Mouse (Mus musculus) MEL (cell line): ENCODE data around the gene Klhl24. TPM values are rescaled to one million over a fixed set of nuclear protein-coding genes. Genes with fewer than 3 reads are reported as not detected.

Source experiments
- DNase-seq: peaks from one replicate; pipeline ENCODE4 v3.0.0; 2011; ENCODE audit warnings: low read depth, low spot score
- H3K27ac ChIP-seq: 2 replicates; pipeline ENCODE4 v1.5.1; 2012; ENCODE audit warnings: low read depth, mild to moderate bottlenecking, control low read depth, low read length, moderate library complexity; ENCODE audit not compliant: control insufficient read depth
- H3K27me3 ChIP-seq, 2 experiments: fragments of 150-350 bp in 1 of 2; sonication (generic) in 1 of 2; 2 replicates each; pipeline ENCODE4 v1.6.1; 2012; ENCODE audit warnings: low read length in 2 of 2, mild to moderate bottlenecking in 2 of 2, improper control_type of control experiment in 1 of 2, moderate library complexity in 1 of 2; ENCODE audit not compliant: insufficient read depth in 2 of 2, control insufficient read depth in 1 of 2
- H3K36me3 ChIP-seq, 2 experiments: 2 replicates each; pipeline ENCODE4 v1.6.1; 2012 to 2014; ENCODE audit warnings: low read length in 2 of 2, improper control_type of control experiment in 1 of 2, inconsistent platforms in 1 of 2, mild to moderate bottlenecking in 1 of 2; ENCODE audit not compliant: insufficient read depth in 2 of 2, control insufficient read depth in 1 of 2
- H3K4me1 ChIP-seq, 2 experiments: fragments of 150-350 bp in 1 of 2; sonication (generic) in 1 of 2; 2 replicates each; pipeline ENCODE4 v1.6.1; 2012; ENCODE audit warnings: low read length in 2 of 2, improper control_type of control experiment in 1 of 2, mild to moderate bottlenecking in 1 of 2; ENCODE audit not compliant: insufficient read depth in 2 of 2, control insufficient read depth in 1 of 2
- H3K4me3 ChIP-seq, 2 experiments: fragments of 150-350 bp in 1 of 2; sonication (generic) in 1 of 2; 2 replicates each; pipeline ENCODE4 v1.5.1; 2012; ENCODE audit warnings: low read depth in 2 of 2, low read length in 2 of 2, mild to moderate bottlenecking in 2 of 2, moderate library complexity in 2 of 2, control low read depth in 1 of 2, improper control_type of control experiment in 1 of 2; ENCODE audit not compliant: control insufficient read depth in 1 of 2, insufficient read depth in 1 of 2
- H3K79me2 ChIP-seq: 2 replicates; pipeline ENCODE4 v1.6.1; 2012; ENCODE audit warnings: mild to moderate bottlenecking, low read length, moderate library complexity; ENCODE audit not compliant: control insufficient read depth, poor library complexity, insufficient read depth
- H3K9ac ChIP-seq: 2 replicates; pipeline ENCODE4 v1.6.1; 2012; ENCODE audit warnings: low read depth, mild to moderate bottlenecking, control low read depth, low read length, moderate library complexity; ENCODE audit not compliant: control insufficient read depth, poor library complexity, severe bottlenecking
- H3K9me3 ChIP-seq: fragments of 150-350 bp; sonication (generic); replicated peaks from 2 replicates; pipeline ENCODE4 v1.6.1; 2012; ENCODE audit warnings: mild to moderate bottlenecking, low read length, improper control_type of control experiment, moderate library complexity; ENCODE audit not compliant: insufficient read depth
- BHLHE40 ChIP-seq: IDR thresholded peaks from 2 replicates; pipeline ENCODE4 v1.6.1; 2012; ENCODE audit warnings: low read depth, mild to moderate bottlenecking, inconsistent platforms, low read length, improper control_type of control experiment, borderline replicate concordance
- CHD1 ChIP-seq: IDR thresholded peaks from 2 replicates; pipeline ENCODE4 v1.6.1; 2012; ENCODE audit warnings: low read depth, mild to moderate bottlenecking, inconsistent platforms, low read length, improper control_type of control experiment
- CHD2 ChIP-seq: IDR thresholded peaks from 2 replicates; pipeline ENCODE4 v1.6.1; 2011; ENCODE audit warnings: low read length, improper control_type of control experiment
- CTCF ChIP-seq, 3 experiments: IDR thresholded peaks in 2 of 3; conservative IDR thresholded peaks in 1 of 3; 2 replicates each; pipeline ENCODE4 v1.5.1; 2011 to 2012; ENCODE audit warnings: low read length in 3 of 3, low read depth in 2 of 3, mild to moderate bottlenecking in 2 of 3, improper control_type of control experiment in 1 of 3, inconsistent platforms in 1 of 3, mixed read lengths in 1 of 3, moderate library complexity in 1 of 3; ENCODE audit not compliant: control insufficient read depth in 1 of 3, insufficient read depth in 1 of 3, poor library complexity in 1 of 3, severe bottlenecking in 1 of 3
- GABPA ChIP-seq: IDR thresholded peaks from 2 replicates; pipeline ENCODE4 v1.6.1; 2012; ENCODE audit warnings: low read depth, mild to moderate bottlenecking, inconsistent platforms, low read length, improper control_type of control experiment, moderate library complexity
- GATA1 ChIP-seq: IDR thresholded peaks from 2 replicates; pipeline ENCODE4 v1.6.1; 2011; ENCODE audit warnings: low read depth, low read length, improper control_type of control experiment
- KAT2A ChIP-seq: conservative IDR thresholded peaks from 2 replicates; pipeline ENCODE4 v1.6.1; 2012; ENCODE audit warnings: low read depth, low read length, improper control_type of control experiment, inconsistent platforms
- MAFK ChIP-seq: IDR thresholded peaks from 2 replicates; pipeline ENCODE4 v1.6.1; 2011; ENCODE audit warnings: low read depth, mild to moderate bottlenecking, low read length, improper control_type of control experiment, borderline replicate concordance
- MEF2A ChIP-seq: IDR thresholded peaks from 2 replicates; pipeline ENCODE4 v1.6.1; 2014; ENCODE audit warnings: low read depth, mild to moderate bottlenecking, inconsistent platforms, low read length, improper control_type of control experiment; ENCODE audit not compliant: poor library complexity, insufficient replicate concordance, severe bottlenecking; ENCODE audit errors: extremely low read depth
- MXI1 ChIP-seq: IDR thresholded peaks from 2 replicates; pipeline ENCODE4 v1.6.1; 2011; ENCODE audit warnings: mild to moderate bottlenecking, low read depth, low read length, improper control_type of control experiment
- MYB ChIP-seq: IDR thresholded peaks from 2 replicates; pipeline ENCODE4 v1.6.1; 2011; ENCODE audit warnings: mild to moderate bottlenecking, low read depth, low read length, improper control_type of control experiment
- MYC ChIP-seq: IDR thresholded peaks from 2 replicates; pipeline ENCODE4 v1.6.1; 2011; ENCODE audit warnings: low read depth, mild to moderate bottlenecking, low read length, improper control_type of control experiment, moderate library complexity
- NRF1 ChIP-seq: IDR thresholded peaks from 2 replicates; pipeline ENCODE4 v1.6.1; 2014; ENCODE audit warnings: low read depth, mild to moderate bottlenecking, inconsistent platforms, low read length, improper control_type of control experiment, moderate library complexity; ENCODE audit not compliant: poor library complexity, insufficient read depth, severe bottlenecking
- POLR2A ChIP-seq, 2 experiments: IDR thresholded peaks; 2 replicates each; pipeline ENCODE4 v1.6.1; 2011 to 2012; ENCODE audit warnings: low read length in 2 of 2, mild to moderate bottlenecking in 2 of 2, control low read depth in 1 of 2, improper control_type of control experiment in 1 of 2, low read depth in 1 of 2, moderate library complexity in 1 of 2; ENCODE audit not compliant: control insufficient read depth in 1 of 2, insufficient read depth in 1 of 2, poor library complexity in 1 of 2
- POLR2AphosphoS2 ChIP-seq: IDR thresholded peaks from 2 replicates; pipeline ENCODE4 v1.6.1; 2011; ENCODE audit warnings: low read length, improper control_type of control experiment
- POLR2AphosphoS5 ChIP-seq: IDR thresholded peaks from 2 replicates; pipeline ENCODE4 v1.6.1; 2012; ENCODE audit warnings: low read depth, borderline replicate concordance, mild to moderate bottlenecking, inconsistent platforms, low read length, moderate library complexity, mixed read lengths
- RAD21 ChIP-seq: IDR thresholded peaks from 2 replicates; pipeline ENCODE4 v1.6.1; 2011; ENCODE audit warnings: mild to moderate bottlenecking, low read depth, low read length, improper control_type of control experiment
- RCOR1 ChIP-seq: IDR thresholded peaks from 2 replicates; pipeline ENCODE4 v1.6.1; 2012; ENCODE audit warnings: low read depth, mild to moderate bottlenecking, inconsistent platforms, low read length, improper control_type of control experiment
- SIN3A ChIP-seq: IDR thresholded peaks from 2 replicates; pipeline ENCODE4 v1.6.1; 2012; ENCODE audit warnings: low read length, improper control_type of control experiment, inconsistent platforms
- TAL1 ChIP-seq: IDR thresholded peaks from 2 replicates; pipeline ENCODE4 v1.6.1; 2012; ENCODE audit warnings: mild to moderate bottlenecking, inconsistent platforms, low read length, moderate library complexity, mixed read lengths
- TBP ChIP-seq: IDR thresholded peaks from 2 replicates; pipeline ENCODE4 v1.8.0; 2011; ENCODE audit warnings: low read depth, low read length, improper control_type of control experiment
- UBTF ChIP-seq: IDR thresholded peaks from 2 replicates; pipeline ENCODE4 v1.6.1; 2012; ENCODE audit warnings: low read depth, mild to moderate bottlenecking, inconsistent platforms, low read length, improper control_type of control experiment, moderate library complexity, borderline replicate concordance; ENCODE audit not compliant: insufficient read depth
- ZC3H11A ChIP-seq: IDR thresholded peaks from 2 replicates; pipeline ENCODE4 v1.6.1; 2012; ENCODE audit warnings: low read depth, mild to moderate bottlenecking, inconsistent platforms, low read length, improper control_type of control experiment
- ZNF384 ChIP-seq: IDR thresholded peaks from 2 replicates; pipeline ENCODE4 v1.6.1; 2012; ENCODE audit warnings: low read depth, mild to moderate bottlenecking, inconsistent platforms, low read length, improper control_type of control experiment
- polyA plus RNA-seq, 2 experiments: library from polyadenylated mRNA; stranded (reverse) in 1 of 2; unstranded in 1 of 2; fragments of >175 nt in 1 of 2; fragments of >200 nt in 1 of 2; gene quantifications; 2 replicates each; pipeline versions ENCODE4 v1.2.1 to v1.2.4; 2012; ENCODE audit warnings: low replicate concordance in 2 of 2, low read depth in 1 of 2; ENCODE audit not compliant: insufficient read length in 2 of 2, insufficient read depth in 1 of 2, missing spikeins in 1 of 2
- total RNA-seq: library from RNA; depleted of rRNA; stranded (reverse); fragments of 300-350 nt; gene quantifications from 2 replicates; pipeline ENCODE4 v1.2.3, GENCODE M21; 2012

The Klhl24 gene
- total and polyA plus RNA-seq, 3 experiments = 1.8 to 2.5 TPM; not detected in 1

DNA sequence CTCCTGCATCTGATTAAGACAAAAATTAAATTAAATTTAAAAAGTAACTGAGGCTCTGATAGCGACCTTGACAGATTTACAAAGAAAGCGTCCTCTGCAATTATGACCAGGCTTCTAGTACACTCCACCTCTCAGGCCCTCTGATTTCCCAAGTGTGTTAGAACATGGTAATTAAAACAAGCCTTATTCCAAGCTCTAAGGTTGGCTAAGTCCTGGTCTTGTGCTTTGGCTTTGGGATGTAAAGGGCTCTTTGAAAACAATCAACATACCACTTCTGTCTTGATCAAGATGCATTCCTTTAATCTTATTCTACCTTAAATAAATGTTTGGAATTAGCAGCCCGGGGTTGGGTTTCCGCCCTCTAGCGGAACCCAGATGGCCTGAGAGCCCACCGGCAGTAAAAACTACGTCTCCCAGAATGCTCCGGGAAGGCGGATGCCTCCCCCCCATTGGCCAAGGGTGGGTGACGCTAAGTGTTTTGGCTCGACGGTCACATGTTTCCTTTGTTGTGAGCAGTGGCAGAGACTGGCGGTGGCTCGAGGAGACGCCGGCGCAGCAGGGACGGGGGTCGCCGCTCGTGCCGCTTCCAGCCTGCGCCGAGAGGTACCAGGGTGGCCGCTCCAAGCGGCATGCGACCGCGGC, at the start of gene Klhl24 (continued):
- TF ChIP-seq KAT2A (peak; percentile 92), SIN3A (peak; percentile 99), ZC3H11A (no peak), POLR2AphosphoS5 (no peak)
- TF ChIP-seq, all 39 proteins: peak for 14

GRCm38 (mm10) chr16:20052655-20053054, 44.7 kb upstream of the Klhl24 start:
- Histone ChIP-seq H3K27ac (no peak overlapping the region), H3K4me1 (no peaks in the 10 kb centered on the region), H3K79me2 (no peaks in the 10 kb centered on the region), H3K9me3 (no peaks in the 10 kb centered on the region), H3K4me3 (no peak overlapping the region), H3K36me3 (no peaks in the 10 kb centered on the region), H3K9ac (no peak overlapping the region), H3K27me3 (no peaks in the 10 kb centered on the region; a peak in 1 of 4 replicates)
- no peak for DNase-seq
- TF ChIP-seq CHD2 (no peak), ZC3H11A (no peak), MYB (no peak), TAL1 (no peak), UBTF (no peak), RCOR1 (no peak), GABPA (no peak), BHLHE40 (no peak)
- TF ChIP-seq, all 39 proteins: peak for 0

DNA sequence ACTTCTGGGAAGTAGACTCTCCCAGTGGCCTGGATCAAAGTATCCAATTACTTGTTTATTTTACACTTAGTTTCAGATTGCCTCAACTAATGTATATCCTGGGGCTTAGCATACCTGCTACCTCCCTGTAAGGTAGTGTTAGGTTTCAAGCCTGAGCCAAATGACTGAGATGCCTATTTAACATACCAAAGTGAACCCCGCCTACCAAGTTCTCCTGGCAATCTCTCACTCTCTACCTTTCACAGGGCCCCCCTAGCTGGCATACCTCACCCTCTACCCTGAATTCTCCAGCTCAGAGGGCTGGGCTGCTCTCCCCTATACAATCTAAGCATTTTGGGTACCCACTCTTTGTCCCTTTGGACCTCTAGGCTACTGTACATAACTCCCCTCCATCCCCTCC, 24.6 kb upstream of the Klhl24 start:
- peaks cover 0 to 1% of the 10 kb centered on the region in 2 experiments; a peak in 3 of 4 replicates for H3K27me3 ChIP-seq

More for the DNA sequence above, 24.6 kb upstream of the Klhl24 start:
- TF ChIP-seq GABPA (no peak), RCOR1 (no peak), ZNF384 (no peak), RAD21 (no peak), POLR2A (IDR thresholded peaks at IDR 0.05; ENCODE audit: control insufficient read depth in 1 of 2, insufficient read depth in 1 of 2, low read depth in 1 of 2, low read length in 2 of 2, poor library complexity in 1 of 2) (no peak), TBP (no peak), MXI1 (no peak), BHLHE40 (no peak), CTCF (IDR thresholded peaks at IDR 0.05 in 2 of 3, conservative IDR thresholded peaks at IDR 0.05 in 1 of 3; ENCODE audit: control insufficient read depth in 1 of 3, insufficient read depth in 1 of 3, low read depth in 2 of 3, low read length in 3 of 3, poor library complexity in 1 of 3, severe bottlenecking in 1 of 3) (no peak), NRF1 (no peak), KAT2A (no peak), MAFK (no peak), GATA1 (no peak), MYC (no peak), POLR2AphosphoS2 (no peak), UBTF (no peak), CHD1 (no peak), MEF2A (no peak), SIN3A (no peak)
- Histone ChIP-seq H3K79me2 (no peaks in the 10 kb centered on the region), H3K36me3 (no peaks in the 10 kb centered on the region), H3K9me3 (no peaks in the 10 kb centered on the region), H3K4me1 (no peaks in the 10 kb centered on the region), H3K9ac (no peak overlapping the region), H3K27ac (no peak overlapping the region), H3K4me3 (no peak overlapping the region)
- no peak for DNase-seq
